Mouse (Mus musculus) lung, embryonic 16.5 days (tissue): ENCODE measurements around the gene Tpm1. TPM values are rescaled to one million over a fixed set of nuclear protein-coding genes. Genes with fewer than 3 reads are reported as not detected.
A peak's percentile ranks its signal among the peaks of the same experiment; 100 is the strongest.

Experiments
- ATAC-seq: fragments of 200-750 bp; cut with Nextera tagmentation; 2 replicates; pipeline ENCODE4 v1.8.0; 2017; ENCODE audit warnings: low read depth, mild to moderate bottlenecking, moderate library complexity
- H3K27ac ChIP-seq: fragments of 300-500 bp; sonication (generic); 2 replicates; pipeline ENCODE4 v1.5.1; 2014; ENCODE audit warnings: mild to moderate bottlenecking, control low read depth, low read length
- H3K27me3 ChIP-seq: fragments of 300-500 bp; sonication (generic); 2 replicates; pipeline ENCODE4 v1.6.1; 2014; ENCODE audit warnings: low read depth, low read length, mixed read lengths; ENCODE audit not compliant: control insufficient read depth, insufficient read depth
- H3K36me3 ChIP-seq: fragments of 300-500 bp; sonication (generic); 2 replicates; pipeline ENCODE4 v1.6.1; 2014; ENCODE audit warnings: low read length; ENCODE audit not compliant: control insufficient read depth, insufficient read depth
- H3K4me1 ChIP-seq: fragments of 300-500 bp; sonication (generic); replicated peaks from 2 replicates; pipeline ENCODE4 v1.6.1; 2014; ENCODE audit warnings: low read length, mixed read lengths; ENCODE audit not compliant: control insufficient read depth, insufficient read depth
- H3K4me2 ChIP-seq: fragments of 300-500 bp; sonication (generic); 2 replicates; pipeline ENCODE4 v1.6.1; 2014; ENCODE audit warnings: low read depth, low read length, control low read depth
- H3K4me3 ChIP-seq: fragments of 300-500 bp; sonication (generic); 2 replicates; pipeline ENCODE4 v1.5.1; 2014; ENCODE audit warnings: mild to moderate bottlenecking, low read length, control low read depth
- H3K9ac ChIP-seq: fragments of 300-500 bp; sonication (generic); 2 replicates; pipeline ENCODE4 v1.6.1; 2014; ENCODE audit warnings: low read length, control low read depth
- H3K9me3 ChIP-seq: fragments of 300-500 bp; sonication (generic); 2 replicates; pipeline ENCODE4 v1.6.1; 2016; ENCODE audit warnings: low read length; ENCODE audit not compliant: control insufficient read depth
- WGBS: fragments of 180-500 bp; shearing (Covaris S2); extraction: QIAGEN DNeasy Blood & Tissue Kit; methylation state at CpG from one replicate; pipeline ENCODE4 v1.1.7; 2014; 5-methylcytosine and 5-hydroxymethylcytosine counted together
- polyA plus RNA-seq: library from polyadenylated mRNA; unstranded; fragments of >200 nt; fragmentation: Nextera tagmentation; extraction: Ambion mirVana; gene quantifications from 2 replicates; pipeline ENCODE4 v1.2.1, GENCODE M21; 2015

The Tpm1 gene
- polyA plus RNA-seq, 1 experiment from 2014 or later, result 782 TPM

GRCm38 (mm10) chr9:67003656-67004055, 45.5 kb downstream of the Tpm1 start:
- peaks cover 7% of the 10 kb centered on the region for H3K4me1 ChIP-seq
- no peak overlapping the region for H3K4me3 ChIP-seq
- H3K27ac ChIP-seq, result no peak overlapping the region
- WGBS, result 44% methylated on average over 4 of the region's 4 CpGs
- no peak overlapping the region for H3K9ac ChIP-seq
- ATAC-seq, result no peak
- H3K36me3 ChIP-seq, result no peaks in the 10 kb centered on the region
- H3K27me3 ChIP-seq, result no peaks in the 10 kb centered on the region
- no peaks in the 10 kb centered on the region for H3K9me3 ChIP-seq
- H3K4me2 ChIP-seq, result no peak overlapping the region

- no peak overlapping the region for H3K4me3 ChIP-seq
- no peaks in the 10 kb centered on the region for H3K27me3 ChIP-seq
- H3K4me2 ChIP-seq, result no peak overlapping the region
- peaks cover 3% of the 10 kb centered on the region; the same call in 1 of the 2 replicates for H3K4me1 ChIP-seq
- H3K36me3 ChIP-seq, result no peaks in the 10 kb centered on the region
- H3K9ac ChIP-seq, result no peak overlapping the region
- no peaks in the 10 kb centered on the region for H3K9me3 ChIP-seq
- ATAC-seq, result no peak
- 43% methylated on average over 4 of the region's 4 CpGs for WGBS
- H3K27ac ChIP-seq, result no peak overlapping the region
Measured at GRCm38 (mm10) chr9:67003156-67003555, 46.0 kb downstream of the Tpm1 start.

- peak; percentile 9; the same call in 1 of the 2 replicates for ATAC-seq
- Histone ChIP-seq H3K27ac (no peak overlapping the region), H3K4me1 (peaks cover 3% of the 10 kb centered on the region; the same call in 1 of the 2 replicates), H3K36me3 (no peaks in the 10 kb centered on the region), H3K9me3 (no peaks in the 10 kb centered on the region), H3K4me3 (no peak overlapping the region), H3K9ac (no peak overlapping the region), H3K4me2 (no peak overlapping the region), H3K27me3 (no peaks in the 10 kb centered on the region)
- 63% methylated on average over 4 of the region's 4 CpGs for WGBS
Measured at GRCm38 (mm10) chr9:67001506-67001905, 47.7 kb downstream of the Tpm1 start.

GRCm38 (mm10) chr9:67001050-67001449, 48.2 kb downstream of the Tpm1 start:
- H3K27ac ChIP-seq, result no peak overlapping the region
- ATAC-seq, result peak; percentile 77

GRCm38 (mm10) chr9:66999698-67000097, 49.5 kb downstream of the Tpm1 start:
- H3K27me3 ChIP-seq, result no peaks in the 10 kb centered on the region
- H3K36me3 ChIP-seq, result no peaks in the 10 kb centered on the region
- no peak overlapping the region for H3K27ac ChIP-seq
- H3K4me2 ChIP-seq, result no peak overlapping the region
- no peak overlapping the region for H3K9ac ChIP-seq
- no peaks in the 10 kb centered on the region for H3K9me3 ChIP-seq
- H3K4me1 ChIP-seq, result no peaks in the 10 kb centered on the region; the same call in 1 of the 2 replicates
- no peak for ATAC-seq
- WGBS, result 91% methylated on average over 8 of the region's 8 CpGs
- H3K4me3 ChIP-seq, result no peak overlapping the region

More at GRCm38 (mm10) chr9:67001050-67001449, 48.2 kb downstream of the Tpm1 start:
- no peaks in the 10 kb centered on the region for H3K9me3 ChIP-seq
- H3K4me3 ChIP-seq, result no peak overlapping the region
- 0% methylated on average over 6 of the region's 6 CpGs for WGBS
- no peak overlapping the region for H3K9ac ChIP-seq
- no peaks in the 10 kb centered on the region for H3K36me3 ChIP-seq
- H3K27me3 ChIP-seq, result no peaks in the 10 kb centered on the region
- H3K4me1 ChIP-seq, result peaks cover 3% of the 10 kb centered on the region; the same call in 1 of the 2 replicates
- no peak overlapping the region for H3K4me2 ChIP-seq

- no peak overlapping the region for H3K9ac ChIP-seq
- no peaks in the 10 kb centered on the region for H3K27me3 ChIP-seq
- H3K4me3 ChIP-seq, result no peak overlapping the region
- no peaks in the 10 kb centered on the region for H3K9me3 ChIP-seq
- H3K4me2 ChIP-seq, result no peak overlapping the region; the same call in 1 of the 2 replicates
- 0 out of 2 replicates have a peak overlapping the region, but pooled peaks have one; percentile 38 for H3K27ac ChIP-seq
- 33% methylated on average over 8 of the region's 8 CpGs for WGBS
- H3K4me1 ChIP-seq, result peaks cover 42% of the 10 kb centered on the region
- ATAC-seq, result peak; percentile 15
- no peaks in the 10 kb centered on the region for H3K36me3 ChIP-seq
Measured at GRCm38 (mm10) chr9:66991750-66992410, 57.3 kb downstream of the Tpm1 start.

GRCm38 (mm10) chr9:66991021-66991749, 58.0 kb downstream of the Tpm1 start:
- Histone ChIP-seq H3K4me3 (no peak overlapping the region), H3K9me3 (no peaks in the 10 kb centered on the region), H3K4me2 (no peak overlapping the region; the same call in 1 of the 2 replicates), H3K27ac (no peak overlapping the region), H3K36me3 (no peaks in the 10 kb centered on the region), H3K4me1 (peaks cover 42% of the 10 kb centered on the region), H3K27me3 (no peaks in the 10 kb centered on the region), H3K9ac (no peak overlapping the region)
- 44% methylated on average over 9 of the region's 9 CpGs for WGBS
- ATAC-seq, result no peak

- H3K36me3 ChIP-seq, result no peaks in the 10 kb centered on the region
- no peak for ATAC-seq
- H3K4me2 ChIP-seq, result no peak overlapping the region
- peaks cover 42% of the 10 kb centered on the region for H3K4me1 ChIP-seq
- no peaks in the 10 kb centered on the region for H3K27me3 ChIP-seq
- H3K9me3 ChIP-seq, result no peaks in the 10 kb centered on the region
- no peak overlapping the region for H3K9ac ChIP-seq
- H3K4me3 ChIP-seq, result no peak overlapping the region
- WGBS, result 85% methylated on average over 5 of the region's 5 CpGs
- no peak overlapping the region for H3K27ac ChIP-seq
Measured at GRCm38 (mm10) chr9:66990046-66990445, 59.2 kb downstream of the Tpm1 start.

GRCm38 (mm10) chr9:66989581-66989980, 59.6 kb downstream of the Tpm1 start:
- H3K27ac ChIP-seq, result peak overlapping the region; percentile 96
- H3K4me2 ChIP-seq, result peak overlapping the region; percentile 20; the same call in 1 of the 2 replicates
- no peak for ATAC-seq
- no peaks in the 10 kb centered on the region for H3K27me3 ChIP-seq
- no peak overlapping the region for H3K4me3 ChIP-seq
- peaks cover 42% of the 10 kb centered on the region for H3K4me1 ChIP-seq
- no peaks in the 10 kb centered on the region for H3K9me3 ChIP-seq
- H3K9ac ChIP-seq, result no peak overlapping the region
- 32% methylated on average over 6 of the region's 6 CpGs for WGBS
- no peaks in the 10 kb centered on the region for H3K36me3 ChIP-seq
